Mouse (Mus musculus): Measurements from ENCODE around the gene Vwa8.

The Vwa8 gene

GRCm38 (mm10) chr14:78848941-78849911 is at the start of gene Vwa8:
Gene Vwa8, plus strand, starts transcription at chr14:78849052.
- peak; percentile 86 to 91 for DNase-seq

DNA sequence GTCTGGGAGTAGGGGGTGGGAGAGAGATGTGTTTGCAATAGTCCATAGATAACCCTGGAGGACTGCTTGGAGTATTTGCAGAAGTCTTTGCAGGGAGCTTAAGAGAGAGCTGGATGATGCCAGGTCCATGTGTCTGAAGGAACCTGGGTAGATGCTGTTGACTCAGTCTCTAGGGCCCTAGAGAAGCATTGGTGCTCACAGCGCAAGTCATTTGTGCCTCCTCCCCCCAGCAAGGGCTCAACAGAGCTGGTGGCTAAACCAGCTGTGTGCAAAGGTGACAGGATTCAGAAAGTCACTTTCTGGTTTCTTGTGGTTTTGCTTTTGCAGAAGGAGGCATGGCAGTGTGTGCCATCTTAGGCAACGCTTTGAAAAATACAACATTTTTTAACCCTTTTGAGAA is 46.5 kb upstream of the Vwa8 start:
- no peak for DNase-seq

GRCm38 (mm10) chr14:78803924-78804323 is 44.9 kb upstream of the Vwa8 start:
- DNase-seq: no peak

DNA sequence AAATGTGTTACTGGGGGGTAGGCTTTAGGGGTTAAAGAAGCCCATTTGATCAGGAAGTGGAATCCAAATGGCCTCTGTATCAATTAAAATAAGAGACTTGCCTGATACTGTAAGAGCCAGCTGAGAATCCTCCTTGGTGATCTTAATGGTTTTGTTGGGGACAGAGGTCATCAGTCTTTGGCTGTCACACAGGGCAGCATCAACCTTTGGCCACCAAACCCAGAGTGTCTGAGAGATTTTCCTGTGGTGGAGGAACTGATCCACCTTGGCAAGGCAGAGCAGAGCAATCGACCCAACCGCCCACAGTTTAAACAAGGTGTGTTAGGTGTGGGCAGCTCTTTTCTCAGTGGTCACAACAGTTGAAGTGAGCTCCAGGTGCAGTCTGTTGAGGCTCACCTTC is 36.0 kb upstream of the Vwa8 start:
- DNase-seq: no peak

GRCm38 (mm10) chr14:78816411-78816810 is 32.4 kb upstream of the Vwa8 start:
- DNase-seq: no peak

DNA sequence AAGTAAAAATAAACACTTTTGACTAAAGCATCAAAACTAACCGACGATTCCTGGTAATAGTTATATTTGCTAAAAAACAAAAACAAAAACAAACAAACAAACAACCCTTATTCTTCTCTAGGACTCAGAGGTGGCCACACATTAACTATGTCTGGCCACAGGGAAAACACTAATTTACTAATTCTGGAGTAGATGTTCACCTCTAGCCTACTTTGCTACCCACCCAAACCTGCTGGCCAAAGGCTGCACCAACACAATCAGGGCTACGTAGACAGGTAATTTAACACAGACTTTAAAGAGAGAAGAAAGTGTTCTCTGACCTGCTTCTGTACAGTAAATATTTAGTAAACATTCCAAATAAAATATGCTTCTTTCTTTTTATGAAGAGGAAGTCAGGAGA is 31.2 kb upstream of the Vwa8 start:
- no peak for DNase-seq

DNA sequence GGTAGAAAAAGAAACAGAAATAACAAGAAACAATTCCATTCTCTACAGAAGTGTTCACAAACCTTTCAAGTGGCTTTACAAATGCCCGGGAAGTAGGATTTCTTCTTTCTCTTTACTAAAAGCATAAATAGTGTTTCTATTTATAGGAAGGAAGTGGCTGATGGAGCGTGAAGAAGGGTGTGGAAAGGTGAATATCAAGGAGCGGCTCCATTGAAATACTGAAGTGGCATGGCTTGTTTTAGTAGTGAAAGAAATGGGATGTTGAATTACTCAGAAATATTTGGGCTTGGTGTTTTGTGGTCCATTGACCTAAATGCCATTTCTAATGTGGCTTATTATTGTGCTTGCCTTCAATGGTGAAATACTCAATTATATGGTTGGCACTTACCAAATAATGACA is 30.4 kb upstream of the Vwa8 start:
- peak in 1 of 2 experiments; percentile 53 for DNase-seq

DNA sequence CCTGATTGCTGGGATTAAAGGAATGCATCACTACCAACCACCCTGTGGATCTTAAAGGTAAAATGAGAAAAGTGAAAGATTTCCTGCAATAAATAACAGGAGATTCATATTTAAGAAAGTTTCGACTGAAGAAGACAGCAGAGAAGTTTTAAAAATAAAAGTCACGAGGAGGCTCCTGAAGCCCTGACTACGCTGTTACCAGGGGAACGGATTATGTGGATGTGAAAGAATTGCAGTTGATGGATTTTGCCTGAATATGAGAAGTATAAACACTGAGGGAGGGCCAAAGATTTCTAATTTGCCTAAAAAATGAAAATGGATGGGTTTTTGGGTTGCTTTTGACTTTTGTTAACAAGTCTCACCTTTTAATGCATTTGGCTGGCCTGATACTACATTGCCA is 24.8 kb upstream of the Vwa8 start:
- no peak for DNase-seq

DNA sequence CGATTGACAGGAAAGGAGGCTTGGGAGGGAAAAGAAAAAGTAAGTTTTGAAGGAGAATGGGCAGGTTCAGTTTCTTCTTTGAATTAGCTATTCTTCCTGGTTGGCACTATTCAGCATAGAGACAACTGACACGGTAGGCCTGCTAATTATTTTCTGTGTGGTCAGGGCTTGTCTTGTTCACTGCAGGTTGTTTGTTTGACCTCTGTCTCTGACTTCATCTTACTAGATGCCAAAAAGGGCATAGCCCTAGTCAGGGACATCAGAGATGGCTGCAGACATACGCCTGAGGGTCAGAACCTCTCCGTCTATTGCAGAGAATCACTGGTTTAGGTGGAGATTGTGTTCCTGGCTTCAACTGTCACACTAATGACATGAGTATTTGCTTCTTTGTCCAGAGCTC is 24.3 kb upstream of the Vwa8 start:
- DNase-seq: no peak

DNA sequence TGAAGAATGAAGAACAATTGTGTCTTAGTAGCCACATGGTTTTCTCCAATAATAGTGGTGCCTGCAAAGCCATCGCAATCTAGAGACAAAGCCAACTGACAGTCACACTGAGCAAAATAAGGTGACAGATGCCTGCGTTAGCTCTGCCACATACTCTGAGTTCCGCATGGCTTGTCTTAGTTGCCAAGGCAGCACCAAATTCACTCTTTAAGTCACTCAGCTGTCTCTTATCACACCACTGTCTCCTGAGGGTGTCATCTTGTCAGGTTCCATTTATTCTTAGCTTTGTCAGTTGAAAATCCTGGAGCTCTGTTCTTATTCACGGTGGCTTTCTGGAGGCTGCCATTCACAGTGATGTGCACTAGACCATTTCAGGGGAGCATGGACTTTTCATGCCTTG is 17.7 kb upstream of the Vwa8 start:
- DNase-seq: no peak

DNA sequence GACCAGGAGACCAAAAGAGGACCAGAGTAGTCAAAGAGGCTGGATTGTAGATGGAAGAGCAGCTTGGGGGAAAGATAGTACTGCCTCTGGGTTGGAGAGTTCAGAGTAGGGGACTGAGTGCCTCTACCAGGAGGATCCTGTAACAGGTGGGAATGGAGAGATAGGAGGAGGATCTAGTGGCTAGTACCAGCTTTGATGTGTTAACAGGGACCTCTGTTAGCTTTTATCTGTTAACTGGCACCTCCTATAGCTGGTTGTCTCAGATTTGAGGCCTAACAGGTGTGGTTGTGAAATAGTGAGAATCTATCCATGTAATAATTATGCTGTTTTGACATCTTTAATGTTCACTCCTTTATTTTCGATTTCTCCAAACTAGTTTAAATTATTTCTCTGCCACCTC is 904 bp upstream of the Vwa8 start:
- no peak for DNase-seq

DNA sequence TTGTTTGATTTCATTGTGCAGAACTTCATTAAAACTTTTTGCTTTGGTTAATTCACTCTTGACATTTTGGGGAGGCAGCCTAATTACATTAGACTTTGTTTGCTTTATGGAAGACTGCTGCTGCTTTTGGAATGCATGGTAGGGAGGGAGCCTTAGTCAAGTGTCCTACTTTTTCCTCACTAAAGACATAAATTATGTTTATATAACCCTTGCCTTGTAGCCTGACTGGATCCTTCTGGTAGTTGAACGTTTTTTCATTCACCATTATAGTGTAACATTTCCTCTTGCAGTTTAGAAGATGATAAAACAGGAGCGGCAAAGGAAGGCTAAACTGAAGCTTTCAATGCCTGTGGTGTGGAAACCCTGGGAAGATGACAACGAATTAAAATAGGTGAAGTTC is 375 bp upstream of the Vwa8 start:
- no peak for DNase-seq

DNA sequence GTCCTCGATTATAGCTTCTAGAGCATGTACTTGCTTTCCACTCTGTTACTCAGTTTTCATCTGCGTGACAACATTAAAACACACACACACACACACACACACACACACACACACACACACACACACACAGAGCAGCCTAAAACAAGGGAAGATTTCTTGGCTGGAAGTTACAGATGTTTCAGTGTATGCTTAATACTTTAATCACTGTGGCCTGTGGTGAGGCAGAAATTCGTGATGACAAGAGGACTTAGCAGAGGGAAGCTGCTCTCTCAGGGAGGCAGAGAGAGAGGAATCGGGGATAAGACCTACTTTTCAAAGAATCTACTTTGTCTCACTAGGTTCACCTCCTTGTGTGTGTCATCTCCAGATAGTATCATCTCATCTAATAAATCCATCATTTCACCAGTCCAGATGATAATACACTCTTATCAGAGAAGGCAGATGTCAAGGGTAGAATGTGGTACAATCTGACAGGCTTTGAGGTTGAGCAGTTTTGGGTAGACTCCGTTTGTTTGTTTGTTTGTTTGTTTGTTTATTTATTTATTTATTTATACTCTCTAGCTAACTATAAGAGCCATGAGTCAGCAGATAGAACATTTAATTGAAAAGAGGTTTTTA is 1.2 kb downstream of the Vwa8 start:
- DNase-seq: no peak

DNA sequence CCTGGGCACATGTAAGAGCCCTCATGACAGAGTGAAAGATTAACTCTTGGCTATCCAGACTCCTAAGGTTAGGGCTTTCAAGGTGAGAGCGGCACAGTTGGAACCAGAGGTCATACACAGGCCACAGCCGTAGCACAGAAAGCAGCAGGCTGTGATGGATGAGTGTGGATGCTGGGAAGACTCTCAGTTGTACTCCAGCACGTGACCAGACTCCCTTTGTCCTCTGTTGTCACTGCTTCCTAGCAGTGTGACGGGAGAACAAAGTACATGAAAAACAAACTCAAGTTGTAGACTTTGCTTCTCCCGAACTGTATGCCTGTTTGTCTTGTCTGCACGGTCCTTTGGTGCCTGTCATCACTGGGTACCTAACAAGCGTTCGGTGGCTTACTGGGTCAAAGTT is 1.8 kb downstream of the Vwa8 start:
- DNase-seq: peak in 1 of 2 experiments; percentile 4

- DNase-seq: no peak
Measured at GRCm38 (mm10) chr14:78851366-78851765, 2.5 kb downstream of the Vwa8 start.

DNA sequence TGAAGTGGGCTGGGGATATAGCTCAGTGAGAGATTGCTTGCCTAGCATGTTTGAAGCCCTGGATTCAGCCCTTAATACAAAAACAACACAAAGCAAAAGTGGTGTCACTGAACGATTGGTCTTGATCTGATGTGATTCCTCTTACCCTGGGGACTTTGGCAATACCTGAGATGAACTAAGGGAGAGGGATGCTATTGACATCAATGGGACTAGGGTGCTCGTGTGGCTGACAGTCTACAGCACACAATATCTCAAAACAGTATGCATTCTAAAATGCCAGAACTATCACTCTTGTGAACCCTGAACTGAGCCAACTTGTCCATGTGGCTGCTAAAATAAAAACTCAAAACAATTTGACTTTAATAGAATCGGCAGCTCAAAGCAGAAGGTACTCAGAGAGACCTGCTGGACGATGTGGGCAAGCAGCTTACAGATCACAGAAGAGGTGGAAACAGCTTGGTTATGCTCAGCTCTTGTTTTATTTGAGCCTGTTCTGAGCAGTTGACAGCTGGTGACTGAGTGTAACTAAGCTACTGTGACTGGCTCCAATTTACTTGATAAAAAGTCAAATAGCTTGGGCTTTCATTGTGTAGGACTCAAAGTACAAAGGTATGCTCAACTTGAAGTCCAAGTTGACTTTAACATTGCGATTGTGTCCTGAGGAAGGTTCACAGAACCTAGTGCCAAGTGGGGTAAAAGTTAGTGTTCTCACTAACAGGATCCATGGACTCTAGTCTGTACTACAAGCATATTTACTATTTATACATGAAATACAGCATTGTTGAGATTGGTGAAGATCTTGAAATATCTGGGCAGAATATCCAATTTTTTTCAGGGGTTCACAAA is 3.8 kb downstream of the Vwa8 start:
- DNase-seq: no peak

GRCm38 (mm10) chr14:78861156-78861555 is 12.3 kb downstream of the Vwa8 start:
- no peak for DNase-seq

GRCm38 (mm10) chr14:78870036-78870435 is 21.2 kb downstream of the Vwa8 start:
- DNase-seq: no peak

DNA sequence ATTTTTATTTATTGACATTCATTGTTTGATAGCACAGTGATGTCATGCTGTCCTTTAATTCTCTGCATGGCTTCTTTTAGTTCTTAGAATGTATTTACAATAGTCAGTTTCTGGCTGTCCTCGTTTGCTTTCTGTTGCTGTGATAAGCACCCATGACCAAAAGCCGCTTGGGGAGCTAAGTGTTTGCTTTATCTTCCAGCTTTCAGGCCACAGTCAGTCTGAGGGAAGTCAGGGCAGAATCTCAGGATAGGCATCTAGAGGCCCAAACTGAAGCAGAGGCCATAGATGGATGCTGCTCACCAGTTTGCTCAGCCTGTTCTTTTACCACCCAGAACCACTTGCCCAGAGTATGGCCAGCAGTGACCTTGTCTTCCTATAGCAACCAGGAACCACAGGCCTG is 28.3 kb downstream of the Vwa8 start:
- no peak for DNase-seq

- DNase-seq: no peak
Measured at GRCm38 (mm10) chr14:78878402-78879045, 29.7 kb downstream of the Vwa8 start.

DNA sequence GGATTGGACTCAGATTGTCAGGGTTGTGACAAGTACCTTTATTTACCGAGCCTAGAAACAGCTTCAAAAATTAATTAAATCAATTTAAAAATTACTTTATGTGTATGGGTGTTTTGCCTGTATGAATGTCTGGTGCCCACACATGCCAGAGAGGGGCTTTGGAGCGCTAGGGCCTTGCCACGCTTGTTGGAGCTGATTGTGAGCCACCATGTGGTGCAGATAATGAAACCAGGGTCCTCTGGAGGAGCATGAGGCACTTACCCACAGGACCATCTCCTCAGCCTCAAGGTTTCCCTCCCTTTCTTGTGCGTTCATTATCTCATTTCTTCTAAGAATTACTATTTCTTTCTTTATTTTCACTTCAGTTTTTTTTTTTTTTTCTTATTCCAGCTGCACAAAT is 32.0 kb downstream of the Vwa8 start:
- no peak for DNase-seq

- no peak for DNase-seq
Measured at GRCm38 (mm10) chr14:78881563-78881962, 32.7 kb downstream of the Vwa8 start.
